Mouse (Mus musculus): ENCODE results near the gene Upp2. TPM values are rescaled to one million over a fixed set of nuclear protein-coding genes. Genes with fewer than 3 reads are reported as not detected.

The Upp2 gene
- 10 to 100 TPM; 10.1 to 12.2 TPM for total RNA-seq (2021)

- peak; percentile 89 for DNase-seq
- intact Hi-C loops (cut with DNase I): loop anchor here (2.0 to 10.0 kb wide), 4 partner anchors 90 to 535 kb away; partner anchors contain the start of gene Cytip
Measured at GRCm38 (mm10) chr2:58567066-58567810, at the start of gene Upp2, which contains the start of gene Acvr1. TSS of gene Upp2 (plus strand) at chr2:58567298. TSS of gene Acvr1 (minus strand) at chr2:58567157.

- intact Hi-C loops (cut with DNase I): no loop called here
- no peak for DNase-seq
Measured at GRCm38 (mm10) chr2:58518517-58518916, 48.6 kb upstream of the Upp2 start.

GRCm38 (mm10) chr2:58520727-58521126, 46.4 kb upstream of the Upp2 start:
- intact Hi-C loops (cut with DNase I): no loop called here
- no peak for DNase-seq

GRCm38 (mm10) chr2:58521621-58522020, 45.5 kb upstream of the Upp2 start:
- peak; percentile 34 for DNase-seq
- intact Hi-C loops (cut with DNase I): no loop called here

- intact Hi-C loops (cut with DNase I): no loop called here
- DNase-seq: no peak
Measured at GRCm38 (mm10) chr2:58523097-58523496, 44.0 kb upstream of the Upp2 start.

- intact Hi-C loops (cut with DNase I): no loop called here
- DNase-seq: no peak
Measured at GRCm38 (mm10) chr2:58523894-58524293, 43.2 kb upstream of the Upp2 start.

GRCm38 (mm10) chr2:58524356-58524755, 42.7 kb upstream of the Upp2 start:
- intact Hi-C loops (cut with DNase I): no loop called here
- no peak for DNase-seq

- no peak for DNase-seq
- intact Hi-C loops (cut with DNase I): no loop called here
Measured at GRCm38 (mm10) chr2:58527786-58528185, 39.3 kb upstream of the Upp2 start.

- intact Hi-C loops (cut with DNase I): no loop called here
- DNase-seq: no peak
Measured at GRCm38 (mm10) chr2:58529384-58529783, 37.7 kb upstream of the Upp2 start.

GRCm38 (mm10) chr2:58529860-58530440, 37.1 kb upstream of the Upp2 start:
- intact Hi-C loops (cut with DNase I): no loop called here
- no peak for DNase-seq

- DNase-seq: no peak
- intact Hi-C loops (cut with DNase I): no loop called here
Measured at GRCm38 (mm10) chr2:58530521-58530920, 36.6 kb upstream of the Upp2 start.

GRCm38 (mm10) chr2:58532260-58532850, 34.7 kb upstream of the Upp2 start:
- intact Hi-C loops (cut with DNase I): no loop called here

GRCm38 (mm10) chr2:58533521-58534001, 33.5 kb upstream of the Upp2 start:
- DNase-seq: peak; percentile 43
- intact Hi-C loops (cut with DNase I): no loop called here

More at GRCm38 (mm10) chr2:58532260-58532850, 34.7 kb upstream of the Upp2 start:
- DNase-seq: peak; percentile 86

- DNase-seq: no peak
- intact Hi-C loops (cut with DNase I): no loop called here
Measured at GRCm38 (mm10) chr2:58534379-58534778, 32.7 kb upstream of the Upp2 start.

- intact Hi-C loops (cut with DNase I): no loop called here
- no peak for DNase-seq
Measured at GRCm38 (mm10) chr2:58535233-58535632, 31.9 kb upstream of the Upp2 start.

GRCm38 (mm10) chr2:58536796-58537195, 30.3 kb upstream of the Upp2 start:
- no peak for DNase-seq
- intact Hi-C loops (cut with DNase I): no loop called here

- no peak for DNase-seq
- intact Hi-C loops (cut with DNase I): no loop called here
Measured at GRCm38 (mm10) chr2:58538196-58538595, 28.9 kb upstream of the Upp2 start.

- no peak for DNase-seq
- intact Hi-C loops (cut with DNase I): no loop called here
Measured at GRCm38 (mm10) chr2:58543252-58543651, 23.8 kb upstream of the Upp2 start.

GRCm38 (mm10) chr2:58544368-58544767, 22.7 kb upstream of the Upp2 start:
- intact Hi-C loops (cut with DNase I): no loop called here
- DNase-seq: no peak

- intact Hi-C loops (cut with DNase I): no loop called here
- no peak for DNase-seq
Measured at GRCm38 (mm10) chr2:58546264-58546663, 20.8 kb upstream of the Upp2 start.

- DNase-seq: no peak
- intact Hi-C loops (cut with DNase I): no loop called here
Measured at GRCm38 (mm10) chr2:58548943-58549342, 18.2 kb upstream of the Upp2 start.

GRCm38 (mm10) chr2:58549960-58550359, 17.1 kb upstream of the Upp2 start:
- intact Hi-C loops (cut with DNase I): no loop called here
- DNase-seq: no peak

Measured in left cerebral cortex, postnatal 4 days (tissue).